Mouse (Mus musculus) heart, postnatal 0 days (tissue): Measurements from ENCODE around the gene Csnk1g1.

Experiments
- CTCF ChIP-seq: IDR thresholded peaks from 2 replicates; pipeline ENCODE4 v1.5.1; 2016; ENCODE audit warnings: antibody characterized with exemption, control low read depth, low read depth
- EP300 ChIP-seq: IDR thresholded peaks from 2 replicates; pipeline ENCODE4 v1.6.1; 2016; ENCODE audit warnings: antibody characterized with exemption, low read depth

DNA sequence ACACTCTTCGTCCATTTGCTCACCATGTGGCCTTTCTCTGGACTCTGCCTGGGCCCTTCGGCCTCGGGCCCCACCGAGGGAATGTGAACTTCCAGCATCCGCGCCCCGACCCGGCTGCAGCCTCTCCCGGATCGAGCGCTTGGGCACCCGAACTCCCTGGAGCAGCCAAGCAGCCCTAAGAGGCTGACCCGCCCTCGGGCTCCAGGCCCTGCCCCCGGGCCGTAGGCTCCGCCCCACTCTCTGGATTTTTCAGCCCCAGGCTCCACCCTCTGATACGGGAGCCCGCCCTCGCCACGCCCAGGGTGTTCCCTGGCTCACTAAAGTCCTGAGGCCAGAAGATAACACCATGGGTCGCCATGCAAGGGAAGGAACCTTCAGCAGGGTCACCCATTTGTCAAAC lies 160.9 kb downstream of the Csnk1g1 start, which contains the start of gene Snx22:
- no peak for TF ChIP-seq CTCF
- no peak for TF ChIP-seq EP300
